Mouse (Mus musculus): ENCODE results near the gene Ttc39d.

The Ttc39d gene

GRCm38 (mm10) chr17:80267065-80267464, 59.8 kb downstream of the Ttc39d start:
- no peak for DNase-seq (ENCODE audit: low spot score in 2 of 2)
